Mouse (Mus musculus): ENCODE results near the gene 2810408A11Rik. TPM values are rescaled to one million over a fixed set of nuclear protein-coding genes. Genes with fewer than 3 reads are reported as not detected.
"Not testable (repeated sequence)": the region's sequence is repeated elsewhere in the genome, so short reads cannot be mapped to it uniquely, and the experiment has no call there.

2810408A11Rik gene
- polyA plus RNA-seq, 1 experiment from 2014 or later: 1.2 TPM

DNA sequence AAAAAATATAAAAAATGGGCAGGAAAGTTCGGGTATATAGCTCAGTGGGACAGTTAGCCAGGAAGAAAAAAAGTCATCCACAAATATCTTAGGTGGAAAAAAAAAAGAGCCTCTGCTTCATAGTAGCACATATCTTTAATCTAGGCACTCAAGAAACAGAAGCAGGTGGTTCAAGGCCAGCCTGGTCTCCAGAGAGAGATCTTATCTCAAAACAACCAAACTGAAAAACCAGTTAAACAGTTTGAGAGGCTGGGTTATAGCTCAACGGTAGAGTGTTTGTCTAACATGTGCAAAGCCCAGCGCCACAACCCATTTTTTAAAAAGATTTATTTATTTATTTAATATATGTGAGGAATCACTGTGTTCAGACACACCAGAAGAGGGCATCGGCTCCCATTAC, 32.3 kb upstream of the 2810408A11Rik start:
- no peaks in the 10 kb centered on the region for H3K9me3 ChIP-seq (ENCODE audit: low read length)
- DNase-seq (no peak), ATAC-seq (no peak)
- H3K4me1 ChIP-seq (ENCODE audit: insufficient read depth): peaks cover 21% of the 10 kb centered on the region
- no peak overlapping the region for H3K4me2 ChIP-seq (ENCODE audit: low read depth, low read length)
- H3K9ac ChIP-seq (replicated peaks): no peak overlapping the region
- H3K27ac ChIP-seq (ENCODE audit: low read depth): no peak overlapping the region
- WGBS (ENCODE audit: insufficient replicate concordance): 60% methylated on average over 4 of the region's 4 CpGs
- H3K4me3 ChIP-seq (ENCODE audit: low read depth, low read length): no peak overlapping the region
- peaks cover 39% of the 10 kb centered on the region for H3K27me3 ChIP-seq (ENCODE audit: insufficient read depth, low read length)
- TF ChIP-seq CTCF (IDR thresholded peaks at IDR 0.05; ENCODE audit: low read depth) (no peak), EP300 (IDR thresholded peaks at IDR 0.05; ENCODE audit: low read depth) (no peak)
- H3K36me3 ChIP-seq (replicated peaks; ENCODE audit: insufficient read depth, low read length): no peaks in the 10 kb centered on the region

DNA sequence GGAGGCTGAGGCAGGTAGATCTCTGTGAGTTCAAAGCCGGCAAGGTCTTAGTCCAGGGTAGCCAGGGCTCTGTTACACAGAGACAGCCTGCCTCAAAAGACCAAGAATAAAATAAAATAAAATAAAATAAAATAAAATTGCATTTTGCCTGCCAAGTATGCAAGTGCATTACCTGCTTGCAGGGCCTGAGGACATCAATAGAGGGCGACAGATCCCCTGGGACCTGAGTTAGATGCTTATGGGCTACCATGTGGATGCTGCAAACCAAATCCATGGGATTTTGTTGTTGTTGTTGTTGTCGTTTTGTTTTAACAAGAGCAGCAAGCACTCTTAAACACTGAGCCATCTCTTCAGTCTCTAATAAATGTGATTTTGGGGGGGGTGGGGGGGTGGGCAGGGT, 31.5 kb upstream of the 2810408A11Rik start:
- WGBS (ENCODE audit: insufficient replicate concordance): 37% methylated on average over 3 of the region's 3 CpGs
- DNase-seq (peak; percentile 17), ATAC-seq (no peak)
- peaks cover 21% of the 10 kb centered on the region for H3K4me1 ChIP-seq (ENCODE audit: insufficient read depth)
- H3K9ac ChIP-seq (replicated peaks): no peak overlapping the region
- peak overlapping the region; percentile 68; the same call in 1 of the 2 replicates for H3K27ac ChIP-seq (ENCODE audit: low read depth)
- peaks cover 31% of the 10 kb centered on the region for H3K27me3 ChIP-seq (ENCODE audit: insufficient read depth, low read length)
- H3K36me3 ChIP-seq (replicated peaks; ENCODE audit: insufficient read depth, low read length): no peaks in the 10 kb centered on the region
- H3K9me3 ChIP-seq (ENCODE audit: low read length): no peaks in the 10 kb centered on the region
- H3K4me2 ChIP-seq (ENCODE audit: low read depth, low read length): no peak overlapping the region
- H3K4me3 ChIP-seq (ENCODE audit: low read depth, low read length): no peak overlapping the region
- TF ChIP-seq EP300 (IDR thresholded peaks at IDR 0.05; ENCODE audit: low read depth) (no peak), CTCF (IDR thresholded peaks at IDR 0.05; ENCODE audit: low read depth) (peak; percentile 51)

DNA sequence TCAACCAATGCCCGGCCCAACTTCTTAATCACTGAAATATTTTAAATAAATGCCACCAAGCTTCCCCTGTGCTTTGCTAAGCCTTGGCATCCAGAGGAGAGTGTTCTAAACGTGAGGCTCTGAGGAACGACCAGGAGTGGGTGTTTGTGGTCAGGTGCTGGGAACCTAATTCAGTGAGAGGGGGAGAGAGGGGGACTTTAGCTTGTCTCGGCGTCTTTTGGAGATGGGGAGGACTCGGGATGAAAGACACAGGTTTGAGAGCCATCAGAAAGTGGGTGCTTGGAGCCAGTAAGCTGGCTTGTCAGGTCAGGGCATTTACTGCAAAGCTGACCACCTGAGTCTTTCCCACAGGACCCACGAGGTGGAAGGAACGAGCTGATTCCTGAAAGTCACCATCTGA, 31.0 kb upstream of the 2810408A11Rik start:
- 39% methylated on average over 8 of the region's 8 CpGs for WGBS (ENCODE audit: insufficient replicate concordance)
- Histone ChIP-seq H3K27me3 (ENCODE audit: insufficient read depth, low read length) (peaks cover 26% of the 10 kb centered on the region), H3K36me3 (replicated peaks; ENCODE audit: insufficient read depth, low read length) (no peaks in the 10 kb centered on the region), H3K4me2 (ENCODE audit: low read depth, low read length) (0 out of 2 replicates have a peak overlapping the region, but pooled peaks have one; percentile 5), H3K4me1 (ENCODE audit: insufficient read depth) (peaks cover 21% of the 10 kb centered on the region), H3K4me3 (ENCODE audit: low read depth, low read length) (no peak overlapping the region), H3K9me3 (ENCODE audit: low read length) (no peaks in the 10 kb centered on the region), H3K9ac (replicated peaks) (no peak overlapping the region; the same call in 1 of the 2 replicates), H3K27ac (ENCODE audit: low read depth) (peak overlapping the region; percentile 68)
- TF ChIP-seq EP300 (IDR thresholded peaks at IDR 0.05; ENCODE audit: low read depth) (no peak), CTCF (IDR thresholded peaks at IDR 0.05; ENCODE audit: low read depth) (no peak)
- ATAC-seq (no peak), DNase-seq (no peak)

DNA sequence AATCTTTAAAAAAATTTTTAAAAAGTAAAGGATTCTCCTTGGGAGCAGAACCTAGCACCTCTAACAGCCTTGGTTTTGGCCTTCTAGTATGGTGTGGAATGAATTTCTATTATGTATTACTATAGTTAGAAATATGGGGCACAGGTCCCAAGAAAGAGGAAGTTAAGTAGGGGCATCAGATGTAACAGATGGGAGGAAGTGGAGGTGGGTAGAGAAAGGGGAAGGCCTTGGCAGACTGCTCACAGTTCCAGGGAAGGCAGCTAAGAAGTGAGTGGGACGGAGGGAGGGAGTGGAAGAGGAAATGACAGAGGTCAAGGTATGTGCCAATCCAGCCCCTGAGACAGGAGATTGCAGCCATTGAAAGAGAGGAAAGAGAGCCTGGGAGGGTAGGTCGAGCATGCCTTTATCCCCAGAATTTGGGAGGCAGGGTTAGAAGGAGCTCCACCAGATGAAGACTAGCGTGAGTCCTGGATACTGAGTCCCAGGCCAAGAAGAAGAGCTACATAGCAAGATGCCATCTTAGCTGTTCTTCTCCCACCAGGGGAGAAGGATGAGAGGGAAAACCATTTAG, 30.3 kb upstream of the 2810408A11Rik start:
- Histone ChIP-seq H3K9ac (replicated peaks) (no peak overlapping the region), H3K4me1 (ENCODE audit: insufficient read depth) (peaks cover 17% of the 10 kb centered on the region), H3K36me3 (replicated peaks; ENCODE audit: insufficient read depth, low read length) (no peaks in the 10 kb centered on the region), H3K27ac (ENCODE audit: low read depth) (peak overlapping the region; percentile 59), H3K9me3 (ENCODE audit: low read length) (no peaks in the 10 kb centered on the region), H3K4me3 (ENCODE audit: low read depth, low read length) (no peak overlapping the region), H3K27me3 (ENCODE audit: insufficient read depth, low read length) (peaks cover 19% of the 10 kb centered on the region), H3K4me2 (ENCODE audit: low read depth, low read length) (peak overlapping the region; percentile 27; the same call in 1 of the 2 replicates)
- 0 out of 2 replicates have a peak, but pooled peaks have one; percentile 14 for ATAC-seq
- TF ChIP-seq CTCF (IDR thresholded peaks at IDR 0.05; ENCODE audit: low read depth) (no peak), EP300 (IDR thresholded peaks at IDR 0.05; ENCODE audit: low read depth) (no peak)
- 48% methylated on average over 3 of the region's 3 CpGs for WGBS (ENCODE audit: insufficient replicate concordance)
- DNase-seq: peak; percentile 28

DNA sequence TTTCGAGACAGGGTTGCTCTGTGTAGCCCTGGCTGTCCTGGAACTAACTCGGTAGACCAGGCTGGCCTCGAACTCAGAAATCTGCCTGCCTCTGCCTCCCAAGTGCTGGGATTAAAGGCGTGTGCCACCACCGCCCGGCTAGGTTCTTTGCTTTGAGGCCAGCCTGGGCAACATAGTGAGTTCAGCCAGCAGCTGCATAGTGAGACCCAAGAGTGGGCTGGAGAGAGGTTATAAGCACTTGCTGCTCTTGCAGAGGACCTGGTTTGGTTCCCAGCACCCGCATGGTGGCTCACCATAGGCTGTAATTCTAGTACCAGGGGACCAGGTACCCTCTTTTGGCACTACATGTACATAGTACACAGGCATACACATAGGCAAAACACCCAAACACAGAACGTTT, 29.4 kb upstream of the 2810408A11Rik start:
- not testable (repeated sequence) for H3K27ac ChIP-seq (ENCODE audit: low read depth); ATAC-seq; DNase-seq; H3K4me2 ChIP-seq (ENCODE audit: low read depth, low read length); H3K9me3 ChIP-seq (ENCODE audit: low read length); H3K4me1 ChIP-seq (ENCODE audit: insufficient read depth); H3K9ac ChIP-seq (replicated peaks); H3K36me3 ChIP-seq (replicated peaks; ENCODE audit: insufficient read depth, low read length); H3K4me3 ChIP-seq (ENCODE audit: low read depth, low read length)
- WGBS (ENCODE audit: insufficient replicate concordance): 79% methylated on average over 8 of the region's 8 CpGs
- H3K27me3 ChIP-seq (ENCODE audit: insufficient read depth, low read length): peaks cover 10% of the 10 kb centered on the region

DNA sequence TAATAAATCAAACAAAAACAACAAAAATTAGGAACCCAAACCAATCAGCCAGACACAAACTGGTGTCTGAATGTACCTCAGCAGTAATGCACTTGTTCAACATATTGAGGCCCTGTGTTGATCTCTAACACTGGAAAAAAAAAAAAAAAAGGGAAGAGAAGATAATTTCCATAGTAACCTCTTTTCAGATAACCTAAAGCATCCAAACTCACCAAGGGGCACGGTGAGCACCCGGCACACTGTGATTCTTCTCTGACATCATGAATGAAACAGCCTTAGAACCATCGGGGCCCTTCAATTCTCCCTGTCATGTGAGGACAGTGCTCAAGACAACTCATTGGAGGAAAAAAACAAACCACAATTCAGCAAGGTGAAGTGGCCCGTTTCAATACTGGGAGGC, 28.9 kb upstream of the 2810408A11Rik start:
- WGBS (ENCODE audit: insufficient replicate concordance): 27% methylated on average over 4 of the region's 4 CpGs
- DNase-seq: no peak
- no peaks in the 10 kb centered on the region for H3K9me3 ChIP-seq (ENCODE audit: low read length)
- H3K27me3 ChIP-seq (ENCODE audit: insufficient read depth, low read length): peaks cover 6% of the 10 kb centered on the region
- TF ChIP-seq EP300 (IDR thresholded peaks at IDR 0.05; ENCODE audit: low read depth): no peak
- TF ChIP-seq CTCF (IDR thresholded peaks at IDR 0.05; ENCODE audit: low read depth): no peak
- no peak overlapping the region for H3K4me2 ChIP-seq (ENCODE audit: low read depth, low read length)
- no peak for ATAC-seq
- H3K36me3 ChIP-seq (replicated peaks; ENCODE audit: insufficient read depth, low read length): no peaks in the 10 kb centered on the region
- peaks cover 5% of the 10 kb centered on the region for H3K4me1 ChIP-seq (ENCODE audit: insufficient read depth)
- no peak overlapping the region for H3K9ac ChIP-seq (replicated peaks)
- no peak overlapping the region for H3K27ac ChIP-seq (ENCODE audit: low read depth)
- no peak overlapping the region for H3K4me3 ChIP-seq (ENCODE audit: low read depth, low read length)

Data from liver, postnatal 0 days (tissue).